Comparison of ENCODE assay signal across 9 mouse cellular contexts in genomic region chr16:42575517-42575946, GRCm38 (mm10).
DNase-seq lines count a peak whose midpoint lies in the region; ATAC-seq lines count a peak whose summit lies in the region.
"Had no signal": no experiment of that assay in that cellular context is flagged by ENCODE, and none has a peak within 500 bp of the region (broad histone marks: within the 10 kb centered on the region; RNA-seq: fewer than 3 reads in every experiment).

No protein-coding gene starts in this region.

- peak overlapping the region; percentile 43 for H3K4me2 ChIP-seq in hindbrain, embryonic 14.5 days (replicated peaks)
- peak overlapping the region; percentile 34 for H3K4me2 ChIP-seq in neural tube, embryonic 14.5 days (ENCODE audit: low read depth, low read length)
- H3K4me2 ChIP-seq: liver, embryonic 15.5 days had no signal

- peak overlapping the region; percentile 32; the same call in 1 of the 2 replicates for H3K4me3 ChIP-seq in embryonic facial prominence, embryonic 10.5 days
- peak overlapping the region; percentile 12 for H3K4me3 ChIP-seq in hindbrain, embryonic 14.5 days (replicated peaks; ENCODE audit: low read length)
- no peak overlapping the region for H3K4me3 ChIP-seq in neural tube, embryonic 14.5 days (ENCODE audit: low read depth, low read length)
- H3K4me3 ChIP-seq: liver, embryonic 15.5 days had no signal

- peaks cover 16% of the 10 kb centered on the region for H3K4me1 ChIP-seq in embryonic facial prominence, embryonic 10.5 days
- peaks cover 16% of the 10 kb centered on the region for H3K4me1 ChIP-seq in hindbrain, embryonic 14.5 days (replicated peaks; ENCODE audit: control insufficient read depth, insufficient read depth, low read length)
- peaks cover 8% of the 10 kb centered on the region for H3K4me1 ChIP-seq in neural tube, embryonic 14.5 days (ENCODE audit: control insufficient read depth, insufficient read depth, low read length)
- H3K4me1 ChIP-seq: liver, embryonic 15.5 days had no signal

- H3K9ac ChIP-seq in hindbrain, embryonic 14.5 days = peak overlapping the region; percentile 18; the same call in 1 of the 2 replicates
- no peak overlapping the region for H3K9ac ChIP-seq in neural tube, embryonic 14.5 days (replicated peaks; ENCODE audit: low read depth, low read length)
- H3K9ac ChIP-seq: liver, embryonic 15.5 days had no signal

- no peaks in the 10 kb centered on the region for H3K36me3 ChIP-seq in embryonic facial prominence, embryonic 10.5 days (replicated peaks)
- no peaks in the 10 kb centered on the region for H3K36me3 ChIP-seq in hindbrain, embryonic 14.5 days (replicated peaks; ENCODE audit: control insufficient read depth, insufficient read depth)
- no peaks in the 10 kb centered on the region for H3K36me3 ChIP-seq in neural tube, embryonic 14.5 days (ENCODE audit: control insufficient read depth, insufficient read depth, low read length)
- H3K36me3 ChIP-seq: liver, embryonic 15.5 days had no signal

- ATAC-seq in hindbrain, embryonic 14.5 days (ENCODE audit: low FRiP score) = peak; percentile 87
- ATAC-seq in neural tube, embryonic 14.5 days (ENCODE audit: low read depth) = peak; percentile 89
- no peak for ATAC-seq in monocyte, adult 5-6 weeks (replicated peaks; ENCODE audit: insufficient number of reproducible peaks, low FRiP score, low TSS enrichment, poor library complexity, severe bottlenecking)

- WGBS in embryonic facial prominence, embryonic 10.5 days = 3% methylated on average over 7 of the region's 7 CpGs
- under 1% methylated on average over 7 of the region's 7 CpGs for WGBS in hindbrain, embryonic 14.5 days
- WGBS in neural tube, embryonic 14.5 days = 1% methylated on average over 7 of the region's 7 CpGs

- DNase-seq in kidney, postnatal 4 days = peak; percentile 2 to 14
- no peak for DNase-seq in kidney, postnatal 14 days
- DNase-seq in embryonic facial prominence, embryonic 10.5 days (ENCODE audit: low spot score) = peak; percentile 79
- DNase-seq in hindbrain, embryonic 14.5 days (ENCODE audit: low spot score) = peak; percentile 69
- DNase-seq in layer of hippocampus, postnatal 36 days = no peak
- DNase-seq in urinary bladder, adult 2 months (ENCODE audit: low spot score) = no peak

- peak overlapping the region; percentile 48 for H3K27ac ChIP-seq in embryonic facial prominence, embryonic 10.5 days (replicated peaks)
- H3K27ac ChIP-seq in hindbrain, embryonic 14.5 days = peak overlapping the region; percentile 74
- peak overlapping the region; percentile 58; the same call in 1 of the 2 replicates for H3K27ac ChIP-seq in neural tube, embryonic 14.5 days (ENCODE audit: low read depth, low read length)
- H3K27ac ChIP-seq: liver, embryonic 15.5 days had no signal

- H3K27me3 ChIP-seq in embryonic facial prominence, embryonic 10.5 days (replicated peaks; ENCODE audit: low read depth, poor library complexity, severe bottlenecking) = no peaks in the 10 kb centered on the region
- no peaks in the 10 kb centered on the region for H3K27me3 ChIP-seq in hindbrain, embryonic 14.5 days (ENCODE audit: control insufficient read depth, insufficient read depth, low read length)
- H3K27me3 ChIP-seq in neural tube, embryonic 14.5 days (ENCODE audit: control insufficient read depth, insufficient read depth, low read length) = no peaks in the 10 kb centered on the region
- H3K27me3 ChIP-seq: liver, embryonic 15.5 days had no signal

- no peaks in the 10 kb centered on the region for H3K9me3 ChIP-seq in embryonic facial prominence, embryonic 10.5 days
- H3K9me3 ChIP-seq in hindbrain, embryonic 14.5 days (ENCODE audit: control insufficient read depth, low read length) = no peaks in the 10 kb centered on the region
- no peaks in the 10 kb centered on the region for H3K9me3 ChIP-seq in neural tube, embryonic 14.5 days (ENCODE audit: control insufficient read depth, low read length)
- H3K9me3 ChIP-seq: liver, embryonic 15.5 days had no signal

Comparison
In these comparisons a context has a peak if more than half of its experiments do, and no peak if none do; other contexts are left out.
1. DNase-seq: peak in kidney, postnatal 4 days (2 of 2), embryonic facial prominence, embryonic 10.5 days (single experiment) and hindbrain, embryonic 14.5 days (single experiment); none in kidney, postnatal 14 days (single experiment), layer of hippocampus, postnatal 36 days (0 of 2) and urinary bladder, adult 2 months (single experiment).
2. Peak in every context shown above with its lines, with median percentiles within 50 percentile points of each other: H3K27ac ChIP-seq.